ENCODE assay signal across 8 mouse cellular contexts in the genomic region with DNA sequence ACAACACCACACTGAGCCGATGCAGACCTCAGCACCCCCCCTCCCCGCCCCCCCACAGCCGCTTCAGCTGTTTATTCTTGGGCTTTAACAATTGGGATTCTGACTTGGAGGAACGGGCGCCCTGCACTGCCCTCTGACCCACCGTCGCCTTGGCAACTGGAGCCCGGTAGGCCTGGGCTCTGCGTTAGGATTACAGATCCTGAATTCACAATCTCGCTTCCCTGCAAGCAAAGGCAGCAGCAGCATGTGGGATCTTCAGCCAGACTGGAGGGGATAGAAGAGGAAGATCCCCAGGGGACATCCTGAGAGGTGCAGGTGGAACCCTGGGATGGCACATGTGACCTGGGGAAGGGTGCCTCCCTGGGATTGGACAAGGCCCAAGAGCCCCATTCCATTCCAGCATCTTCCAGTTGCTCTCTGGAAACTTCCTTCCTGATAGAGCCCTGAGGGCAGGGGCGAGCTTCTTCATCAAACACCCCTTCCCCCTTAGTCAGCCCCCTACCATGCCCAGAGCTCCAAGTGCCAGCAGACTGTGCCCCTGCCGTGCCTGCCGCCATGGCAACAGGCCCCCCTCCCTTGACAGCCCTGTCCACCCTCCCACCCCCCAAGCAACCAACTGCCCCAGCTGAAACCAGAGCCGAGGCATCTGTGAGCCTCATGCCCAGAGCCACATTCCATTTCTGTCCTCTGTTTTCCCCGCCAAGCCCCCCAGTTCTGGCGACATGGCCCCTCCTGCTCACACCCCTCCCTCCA. TPM values are rescaled to one million over a fixed set of nuclear protein-coding genes. Genes with fewer than 3 reads are reported as not detected.
A peak's percentile ranks its signal among the peaks of the same experiment; 100 is the strongest.
DNase-seq lines count a peak whose midpoint lies in the region; ATAC-seq and TF ChIP-seq lines count a peak whose summit lies in the region.

No protein-coding gene starts in this region.

- TF ChIP-seq CTCF in gastrocnemius, adult 2 months (IDR thresholded peaks at IDR 0.05) = no peak
- TF ChIP-seq CTCF in ES-Bruce4 (IDR thresholded peaks at IDR 0.05; ENCODE audit: low read depth, low read length) = no peak

- TF ChIP-seq EP300 in ES-Bruce4 (IDR thresholded peaks at IDR 0.05; ENCODE audit: insufficient read depth, low read depth, low read length) = 0 out of 2 replicates have a peak, but pooled peaks have one; percentile 23

- intact Hi-C loops in gastrocnemius, adult 2 months (cut with DNase I) = no loop called here

- peaks cover 29% of the 10 kb centered on the region for H3K4me1 ChIP-seq in ES-Bruce4 (ENCODE audit: control insufficient read depth, insufficient read depth, low read length)
- peaks cover 98% of the 10 kb centered on the region for H3K4me1 ChIP-seq in forebrain, embryonic 15.5 days
- H3K4me1 ChIP-seq in midbrain, embryonic 10.5 days = peaks cover 100% of the 10 kb centered on the region

- H3K27ac ChIP-seq in gastrocnemius, adult 2 months = peak overlapping the region; percentile 94
- H3K27ac ChIP-seq in ES-Bruce4 (ENCODE audit: insufficient read depth, low read length) = no peak overlapping the region
- H3K27ac ChIP-seq in forebrain, embryonic 15.5 days (replicated peaks) = peak overlapping the region; percentile 80
- peak overlapping the region; percentile 88 for H3K27ac ChIP-seq in midbrain, embryonic 10.5 days (replicated peaks)

- H3K4me3 ChIP-seq in gastrocnemius, adult 2 months = peak overlapping the region; percentile 11
- no peak overlapping the region for H3K4me3 ChIP-seq in ES-Bruce4 (ENCODE audit: low read depth, low read length)
- H3K4me3 ChIP-seq in forebrain, embryonic 15.5 days = no peak overlapping the region
- peak overlapping the region; percentile 37 for H3K4me3 ChIP-seq in midbrain, embryonic 10.5 days

- ATAC-seq in forebrain, embryonic 15.5 days (replicated peaks) = no peak
- ATAC-seq in megakaryocyte-erythroid progenitor cell, adult 5-6 weeks (replicated peaks; ENCODE audit: low FRiP score, low TSS enrichment, poor library complexity, severe bottlenecking) = no peak

- H3K9ac ChIP-seq in ES-Bruce4 (ENCODE audit: low read depth, poor library complexity, severe bottlenecking) = peak overlapping the region; percentile 19; the same call in 1 of the 2 replicates
- H3K9ac ChIP-seq in forebrain, embryonic 15.5 days (replicated peaks) = peak overlapping the region; percentile 13; the same call in 1 of the 2 replicates

- TF ChIP-seq POLR2A in ES-Bruce4 (IDR thresholded peaks at IDR 0.05; ENCODE audit: insufficient read depth, low read length) = no peak

- peak overlapping the region; percentile 5; the same call in 1 of the 2 replicates for H3K4me2 ChIP-seq in forebrain, embryonic 15.5 days (replicated peaks)

- H3K9me3 ChIP-seq in ES-Bruce4 (replicated peaks; ENCODE audit: control insufficient read depth, insufficient read depth, low read length, poor library complexity, severe bottlenecking) = no peaks in the 10 kb centered on the region
- H3K9me3 ChIP-seq in forebrain, embryonic 15.5 days = no peaks in the 10 kb centered on the region
- H3K9me3 ChIP-seq in midbrain, embryonic 10.5 days (replicated peaks) = no peaks in the 10 kb centered on the region

- no peaks in the 10 kb centered on the region for H3K36me3 ChIP-seq in ES-Bruce4 (ENCODE audit: control insufficient read depth, insufficient read depth, low read length, poor library complexity, severe bottlenecking)
- no peaks in the 10 kb centered on the region for H3K36me3 ChIP-seq in forebrain, embryonic 15.5 days
- H3K36me3 ChIP-seq in midbrain, embryonic 10.5 days = no peaks in the 10 kb centered on the region

- peak; percentile 41 for DNase-seq in gastrocnemius, adult 2 months
- DNase-seq in gastrocnemius, postnatal 10 days = no peak
- DNase-seq in midbrain, embryonic 10.5 days (ENCODE audit: low spot score) = peak; percentile 90
- DNase-seq in urinary bladder, adult 2 months (ENCODE audit: low spot score) = no peak
- DNase-seq in adipocyte (ENCODE audit: low spot score) = no peak

- H3K27me3 ChIP-seq in ES-Bruce4 (ENCODE audit: control insufficient read depth, insufficient read depth, low read length, poor library complexity, severe bottlenecking) = no peaks in the 10 kb centered on the region
- H3K27me3 ChIP-seq in forebrain, embryonic 15.5 days = no peaks in the 10 kb centered on the region
- peaks cover 13% of the 10 kb centered on the region; the same call in 1 of the 2 replicates for H3K27me3 ChIP-seq in midbrain, embryonic 10.5 days (ENCODE audit: low read depth, poor library complexity, severe bottlenecking)

- 11% methylated on average over 15 of the region's 16 CpGs for WGBS in forebrain, embryonic 15.5 days
- 5% methylated on average over 16 of the region's 16 CpGs for WGBS in midbrain, embryonic 10.5 days

RNA-seq across cellular contexts. Expression of a gene that starts 36.5 kb away (rescaled TPM):
- 10 to 100 TPM; 30.2 to 55.1 TPM for total RNA-seq in gastrocnemius, adult 2 months (2021)
- 10 to 100 TPM; 58.2 to 82.8 TPM for total RNA-seq in gastrocnemius, postnatal 10 days (2021)
- 88.2 and 102 TPM in 2 replicates for polyA plus RNA-seq in ES-Bruce4 (2011; ENCODE audit: insufficient read depth, insufficient read length, low read depth, missing spikeins)
- 14.2 and 17.0 TPM in 2 replicates for polyA plus RNA-seq in forebrain, embryonic 15.5 days (2015; fragmentation: Nextera tagmentation; extraction: Ambion mirVana)
- polyA plus RNA-seq in midbrain, embryonic 10.5 days (2016; fragmentation: Nextera tagmentation; extraction: Ambion mirVana) = 5.7 and 5.8 TPM in 2 replicates
- 5.3 and 13.3 TPM in 2 replicates for polyA plus RNA-seq in urinary bladder, adult 2 months (2012; rRNA removed)
- 4.8 and 7.0 TPM in 2 replicates for total RNA-seq in megakaryocyte-erythroid progenitor cell, adult 5-6 weeks (2014; fragmentation: Nextera tagmentation)
- total RNA-seq in megakaryocyte-erythroid progenitor cell, adult 5-6 weeks (2017) = 0.33 and 0.72 TPM in 2 replicates

Comparison
In these comparisons a context has a peak if more than half of its experiments do, and no peak if none do; other contexts are left out.
1. DNase-seq: peak in gastrocnemius, adult 2 months (single experiment) and midbrain, embryonic 10.5 days (single experiment); none in gastrocnemius, postnatal 10 days (single experiment), urinary bladder, adult 2 months (single experiment) and adipocyte (single experiment).
2. H3K4me3 ChIP-seq: peak in gastrocnemius, adult 2 months (single experiment) and midbrain, embryonic 10.5 days (single experiment); none in ES-Bruce4 (single experiment) and forebrain, embryonic 15.5 days (single experiment).